Mouse (Mus musculus) kidney, adult 9 months (tissue): Measurements from ENCODE around the gene Tbc1d20.
"Not testable (repeated sequence)": the region's sequence is repeated elsewhere in the genome, so short reads cannot be mapped to it uniquely, and the experiment has no call there.

Source experiments
- DNase-seq: peaks from one replicate; pipeline ENCODE4 v3.0.0; 2022

Tbc1d20 gene

DNA sequence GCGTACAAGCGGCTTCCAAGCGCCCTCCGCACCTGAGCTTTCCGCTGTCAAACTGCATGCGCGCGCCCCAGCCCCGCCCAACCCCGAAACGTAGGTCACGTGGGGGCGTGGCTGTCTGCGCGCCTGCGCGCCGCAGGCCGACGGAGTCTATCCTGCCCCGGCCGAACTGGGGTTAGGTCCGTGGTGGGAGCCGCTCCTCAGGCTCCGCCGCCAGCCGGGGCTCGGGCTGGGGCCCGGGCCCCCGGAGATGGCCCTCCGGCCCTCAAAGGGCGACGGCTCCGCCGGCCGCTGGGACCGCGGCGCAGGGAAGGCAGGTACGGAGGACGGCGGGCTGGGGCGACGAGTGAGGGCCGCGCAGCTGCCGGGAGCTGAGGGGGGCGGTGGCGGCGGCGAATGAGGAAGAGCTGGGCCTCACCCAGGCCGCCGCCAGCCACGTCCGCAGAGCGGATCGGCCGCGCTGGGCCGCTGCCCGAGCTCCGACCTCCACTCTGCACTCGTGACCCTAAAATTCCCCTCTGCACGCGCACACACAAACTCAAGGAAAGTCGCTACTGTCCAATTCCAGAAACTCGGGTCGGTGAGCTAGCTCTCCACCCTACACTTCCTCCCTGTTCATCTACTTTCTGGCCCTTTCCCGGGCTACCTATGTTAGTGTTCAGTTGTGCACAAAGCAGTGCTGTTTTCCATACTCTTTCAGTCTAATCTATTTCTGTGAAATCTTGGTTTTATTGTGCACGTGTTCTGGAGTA, at the start of gene Tbc1d20:
TSS of gene Tbc1d20 (plus strand) at position 102 of the 749 bp plus-strand sequence.
- DNase-seq, result peak; percentile 93

DNA sequence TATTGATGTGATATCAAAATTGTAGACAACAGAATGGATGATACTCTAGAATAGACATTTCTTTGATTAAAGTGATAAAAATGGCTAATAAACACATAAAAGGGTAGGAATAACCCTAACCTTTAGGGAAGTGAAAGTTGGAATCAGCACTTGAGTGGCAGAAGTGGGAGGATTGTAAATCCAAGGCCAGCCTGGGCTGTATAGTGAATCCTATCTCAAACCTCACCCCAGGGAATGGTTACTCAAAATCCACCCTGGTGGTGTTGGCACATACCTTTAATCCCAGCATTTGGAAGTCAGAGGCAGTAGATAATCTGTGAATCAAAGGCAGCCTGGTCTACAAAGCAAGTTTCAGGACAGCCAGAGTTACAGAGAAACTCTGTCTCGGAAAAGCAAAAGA, 46.4 kb upstream of the Tbc1d20 start:
- no peak for DNase-seq

DNA sequence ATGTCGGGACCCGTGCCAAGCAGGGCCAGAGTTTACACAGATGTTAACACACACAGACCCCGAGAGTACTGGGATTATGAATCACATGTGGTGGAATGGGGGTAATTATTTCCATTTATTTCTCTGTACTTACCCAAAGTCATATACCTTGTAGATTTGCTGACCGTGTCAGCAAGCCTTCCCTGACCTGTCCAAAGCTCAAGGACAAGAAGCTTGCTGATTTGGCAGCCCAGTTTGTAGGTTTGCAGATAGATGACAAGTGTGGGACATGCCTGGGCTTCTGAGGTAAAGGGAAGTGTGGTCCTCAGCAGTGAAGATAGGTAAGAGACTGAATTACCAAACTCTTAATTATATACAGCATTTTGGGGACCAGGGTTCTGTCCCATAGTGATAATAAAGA, 43.1 kb upstream of the Tbc1d20 start:
- no peak for DNase-seq

DNA sequence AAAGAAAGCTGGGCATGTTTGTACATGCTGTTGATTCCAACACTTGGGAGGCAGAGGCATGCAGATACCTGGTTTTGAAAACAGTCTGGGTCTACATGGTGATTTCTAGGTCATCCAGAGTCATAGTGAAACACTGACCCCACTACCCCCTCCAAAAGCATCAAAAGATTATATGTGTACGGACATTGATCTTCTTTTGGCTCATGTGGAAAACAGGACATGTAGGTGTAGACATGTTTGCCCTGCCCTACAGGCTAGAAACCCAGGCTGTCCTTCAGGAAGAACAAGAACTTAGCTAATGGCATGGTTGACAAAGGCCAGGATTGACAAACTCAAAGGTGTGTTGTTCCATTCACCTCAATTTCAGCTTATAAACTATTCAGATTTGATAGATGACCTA, 33.9 kb upstream of the Tbc1d20 start:
- no peak for DNase-seq

DNA sequence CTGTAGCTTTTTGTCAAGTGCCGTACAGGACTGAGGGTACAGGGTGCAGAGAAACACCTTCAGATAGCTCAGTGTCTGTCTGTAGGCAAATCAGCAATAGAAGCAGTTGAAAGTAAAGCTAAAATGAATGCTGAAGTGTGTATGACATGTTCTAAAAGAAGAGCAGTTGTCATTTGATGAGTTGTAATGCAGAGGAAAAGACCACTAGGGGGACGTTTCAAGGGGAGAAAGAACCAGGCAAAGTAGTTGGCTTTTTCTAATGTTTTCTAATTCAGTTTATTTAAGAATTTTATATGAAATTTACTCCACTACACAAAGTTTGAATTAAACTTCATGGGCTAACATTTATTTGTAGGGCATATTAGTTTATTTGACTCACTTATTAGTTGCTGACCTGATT, 20.0 kb upstream of the Tbc1d20 start:
- DNase-seq, result no peak

DNA sequence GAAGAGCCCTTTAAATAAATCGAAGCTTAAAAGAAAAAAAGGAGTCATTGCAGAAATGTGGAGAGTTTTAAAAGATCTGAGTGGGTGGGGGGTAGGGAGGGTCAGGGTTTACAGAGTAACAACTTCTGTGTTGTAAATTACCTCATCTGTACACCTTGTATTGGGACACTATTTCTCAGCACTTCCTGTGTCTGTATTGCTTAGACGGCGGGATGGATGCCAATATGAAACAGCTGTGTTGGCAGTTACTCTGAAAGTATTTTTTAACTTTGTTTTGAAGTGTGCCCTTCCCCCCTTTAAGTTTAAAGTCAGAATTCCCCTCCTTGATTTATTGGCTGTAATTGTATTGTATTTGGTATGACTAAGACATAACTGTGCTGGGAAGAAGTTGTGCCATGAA, 12.2 kb upstream of the Tbc1d20 start:
- DNase-seq, result peak; percentile 15

DNA sequence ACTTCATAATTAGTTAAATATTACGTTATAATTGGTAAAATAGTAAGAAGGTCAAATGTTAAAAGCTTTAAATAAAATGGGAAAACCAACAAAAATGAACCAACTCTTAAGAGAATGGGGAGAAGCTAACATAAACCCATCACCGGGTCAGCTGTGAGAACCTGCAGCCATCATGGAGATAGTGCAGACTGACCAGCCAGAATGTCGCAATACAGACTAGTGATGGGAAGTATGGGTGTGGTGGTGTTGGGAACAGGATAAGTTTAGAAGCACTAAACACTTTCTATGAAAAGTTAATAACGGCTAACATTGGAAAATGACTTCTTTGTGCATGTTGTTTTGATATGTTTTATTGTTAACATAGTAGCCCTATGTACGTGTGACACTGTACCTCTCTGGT, 6.1 kb upstream of the Tbc1d20 start:
- no peak for DNase-seq

DNA sequence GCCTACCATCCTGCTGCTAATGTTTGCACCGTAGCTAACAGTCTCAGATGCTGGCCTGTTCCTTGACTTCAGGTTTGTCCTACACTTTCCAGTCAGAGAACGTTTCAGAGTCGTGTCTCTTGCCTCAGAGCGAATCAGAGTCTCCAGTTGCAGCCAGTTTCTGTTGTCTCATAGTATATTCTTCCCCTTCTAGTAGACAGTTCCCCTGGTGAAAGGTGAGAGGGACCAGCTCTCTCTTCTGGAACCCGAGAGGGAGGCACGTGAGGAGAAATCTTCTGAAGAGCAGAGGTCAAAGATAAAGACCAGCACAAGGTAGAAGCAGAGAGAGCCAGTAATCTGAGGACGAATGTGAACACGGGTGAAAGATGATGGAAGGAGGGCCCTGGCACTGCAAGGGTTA, 5.6 kb upstream of the Tbc1d20 start:
- DNase-seq, result no peak

DNA sequence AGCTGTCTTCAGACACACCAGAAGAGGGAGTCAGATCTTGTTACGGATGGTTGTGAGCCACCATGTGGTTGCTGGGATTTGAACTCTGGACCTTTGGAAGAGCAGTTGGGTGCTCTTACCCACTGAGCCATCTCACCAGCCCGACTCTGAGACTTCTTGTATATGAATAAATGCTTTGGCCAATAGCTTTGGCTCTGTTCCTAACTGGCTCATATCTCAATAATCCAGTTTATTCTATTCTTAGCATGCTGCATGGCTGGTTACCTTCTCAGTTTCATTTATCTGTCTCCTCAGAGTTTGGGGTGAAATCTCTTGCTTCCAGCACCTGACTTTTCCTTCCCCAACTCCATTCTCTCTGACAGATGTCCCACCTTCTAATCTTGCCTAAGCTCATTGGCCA, 4.0 kb upstream of the Tbc1d20 start:
- DNase-seq, result not testable (repeated sequence)

DNA sequence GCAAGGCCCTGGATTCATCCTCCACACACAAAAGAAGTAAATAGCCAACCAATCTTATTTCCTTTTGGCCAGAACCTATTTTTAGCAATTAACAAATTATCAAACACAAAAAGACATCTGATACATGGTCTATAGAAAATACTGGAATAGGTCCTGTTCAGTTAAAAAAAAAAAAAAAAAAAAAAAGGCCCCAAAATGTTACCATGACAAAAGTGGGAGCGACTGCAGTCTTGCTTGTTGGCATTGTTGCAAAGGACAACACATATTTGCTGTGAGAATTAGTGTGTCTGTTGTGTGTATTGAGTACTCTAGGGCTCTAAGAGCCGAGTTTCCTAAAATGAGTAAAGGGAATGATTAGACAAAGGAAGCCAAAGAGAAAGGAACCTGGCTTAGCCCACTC, 1.2 kb upstream of the Tbc1d20 start:
- DNase-seq, result no peak

DNA sequence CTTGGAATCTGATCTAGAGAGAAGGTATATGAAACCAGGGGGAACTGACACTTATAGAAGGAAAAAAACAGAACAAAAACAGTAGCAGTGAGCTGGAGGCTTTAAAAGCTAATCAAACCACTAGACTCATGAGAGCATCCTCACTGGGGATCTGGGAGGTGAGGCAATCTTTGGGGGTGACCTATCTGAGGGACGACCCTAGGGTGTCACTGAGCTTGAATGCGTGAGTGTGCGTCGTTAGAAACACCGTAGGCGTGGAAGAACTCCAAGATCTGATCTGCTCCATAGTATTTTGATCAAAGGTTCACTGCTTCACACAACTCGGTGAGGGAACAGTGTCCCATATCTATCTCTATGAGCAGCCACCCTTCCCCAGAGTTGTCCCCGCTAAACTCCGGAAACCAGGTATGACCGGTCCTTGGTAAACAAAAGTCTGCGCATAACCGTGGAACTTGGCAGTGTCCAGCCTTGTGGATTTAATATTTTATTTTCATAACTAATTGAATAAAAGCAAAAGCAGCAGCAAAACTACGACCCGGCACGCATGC, 375 bp upstream of the Tbc1d20 start:
- DNase-seq, result no peak

DNA sequence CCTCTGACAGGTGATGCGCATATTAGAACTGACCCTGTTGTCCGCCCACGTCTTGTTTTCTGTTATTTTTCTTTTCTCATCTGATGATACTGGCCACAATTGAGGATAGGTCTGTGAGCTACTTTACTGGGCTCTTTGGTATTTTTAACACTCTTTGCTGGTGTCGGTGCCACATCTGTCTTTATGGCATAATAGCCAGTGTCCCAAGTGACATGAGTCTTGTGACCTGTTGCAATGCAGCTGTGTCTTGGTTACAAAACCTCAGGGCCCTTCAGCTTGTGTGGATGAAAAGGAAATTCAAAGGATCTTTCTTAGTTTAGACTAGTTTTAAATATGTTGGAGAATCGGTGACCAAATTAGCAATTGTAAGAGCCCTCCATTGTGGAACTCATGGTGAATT, 913 bp downstream of the Tbc1d20 start:
- DNase-seq, result no peak

DNA sequence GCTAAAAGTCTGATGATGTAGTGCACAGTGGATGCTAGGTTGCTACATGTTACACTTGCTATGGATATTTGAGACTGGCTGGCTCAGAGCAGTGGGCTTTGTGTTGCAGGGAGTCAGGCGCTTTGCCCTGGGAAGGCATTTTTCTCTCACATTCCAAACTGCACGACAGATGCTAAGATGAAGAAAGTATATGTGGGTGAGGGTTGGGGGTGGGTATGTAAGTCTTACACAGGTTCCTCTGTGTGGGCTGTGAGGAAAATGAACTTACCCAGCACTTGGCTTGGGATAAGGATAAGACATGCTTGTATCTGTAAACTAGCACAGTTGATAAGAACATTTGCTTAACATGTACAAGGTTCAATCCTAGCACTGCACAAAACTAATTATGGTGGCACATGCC, 9.2 kb downstream of the Tbc1d20 start:
- no peak for DNase-seq

DNA sequence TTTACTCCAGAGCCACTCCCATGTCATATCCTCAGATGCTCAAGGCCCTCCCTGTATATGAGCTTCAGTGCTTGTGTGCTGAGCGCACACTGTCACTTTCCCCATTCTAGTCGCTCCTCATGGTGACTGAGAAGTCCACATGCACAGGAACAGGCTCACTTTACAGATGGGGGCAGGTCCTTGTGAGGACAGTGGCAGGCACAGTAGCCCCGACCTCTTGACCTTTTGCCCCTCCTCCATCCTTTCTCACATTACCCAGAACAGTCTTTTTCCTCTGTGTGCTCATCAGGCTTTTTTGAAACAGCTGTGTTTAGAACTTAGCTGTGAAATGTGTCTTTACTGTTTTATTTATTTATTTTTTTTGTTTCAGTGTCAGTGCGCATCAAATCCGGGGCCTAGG, 10.2 kb downstream of the Tbc1d20 start:
- no peak for DNase-seq

DNA sequence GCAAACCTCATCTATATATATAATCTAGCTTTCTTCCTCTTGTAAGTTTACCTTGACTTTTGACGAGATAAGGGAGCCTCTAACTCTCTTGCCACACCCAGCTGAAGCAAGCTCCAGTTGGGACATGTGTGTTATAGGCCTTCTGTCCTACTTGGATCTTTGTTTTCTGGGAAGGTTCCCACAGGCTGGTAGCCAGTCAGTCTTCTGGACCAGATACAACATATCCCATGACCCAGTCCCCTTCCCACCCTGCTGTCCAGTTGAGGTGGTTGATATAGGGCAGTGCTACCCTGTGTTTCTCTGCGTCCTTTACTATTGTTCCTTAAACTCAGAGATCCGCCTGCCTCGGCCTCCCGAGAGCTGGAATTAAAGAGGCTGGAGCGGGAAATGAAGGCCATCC, 11.9 kb downstream of the Tbc1d20 start:
- DNase-seq, result no peak

DNA sequence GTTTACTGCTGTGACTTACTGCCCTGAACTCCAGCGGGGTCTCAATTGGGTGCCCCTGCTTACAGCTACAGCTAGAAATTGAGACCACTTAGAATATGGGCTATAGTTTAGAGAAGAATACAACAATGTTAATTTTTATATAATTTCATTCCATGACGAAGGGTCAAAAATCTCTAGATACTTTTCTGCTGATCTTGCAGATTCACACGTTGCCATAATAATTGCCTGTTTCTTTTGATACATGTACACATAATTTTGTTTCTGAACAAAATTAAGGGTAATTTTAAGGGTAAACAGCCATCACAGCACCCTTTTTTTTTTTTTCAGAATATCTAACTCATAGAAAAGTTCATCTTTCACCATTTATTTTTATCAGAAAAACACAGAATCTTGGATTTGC, 13.6 kb downstream of the Tbc1d20 start:
- no peak for DNase-seq

DNA sequence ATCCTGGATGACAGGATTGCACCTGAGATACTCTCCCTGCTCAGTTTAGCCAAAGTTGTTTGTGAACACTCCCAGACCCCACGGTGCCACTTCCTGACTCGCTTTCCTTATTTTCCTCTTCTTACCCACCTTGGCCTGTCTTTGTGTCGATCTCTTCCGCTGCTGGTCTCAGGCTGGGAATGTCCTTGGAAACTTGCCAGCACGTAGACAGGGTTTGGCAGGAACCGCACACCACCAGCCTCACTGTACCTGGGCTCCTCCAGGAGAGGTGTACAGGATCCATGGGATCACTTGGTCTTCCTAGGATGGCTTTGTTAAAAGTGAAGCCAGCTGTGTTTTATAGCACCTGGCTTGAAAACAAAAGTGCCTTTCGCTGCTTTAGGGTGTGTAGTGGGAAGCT, 19.4 kb downstream of the Tbc1d20 start:
- DNase-seq, result no peak

DNA sequence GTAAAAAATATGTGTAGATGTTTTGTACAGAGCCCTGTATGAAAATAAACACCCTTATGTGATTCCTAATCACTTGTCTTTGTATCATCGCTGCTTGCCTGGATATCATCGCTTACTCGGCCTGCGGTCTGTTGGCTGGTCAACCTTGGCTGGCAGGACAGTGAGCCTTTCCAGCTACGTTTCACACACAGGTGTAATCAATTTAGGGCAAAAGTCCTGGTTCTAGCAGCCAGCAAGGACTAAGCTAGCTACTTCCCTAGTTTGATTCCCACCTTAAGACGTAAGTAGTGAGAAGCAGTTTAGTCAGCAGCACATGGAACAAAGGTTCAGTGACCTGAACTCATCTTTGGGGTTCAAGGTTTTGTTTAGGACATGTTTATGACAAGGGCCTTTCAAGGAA, 20.3 kb downstream of the Tbc1d20 start:
- DNase-seq, result no peak

DNA sequence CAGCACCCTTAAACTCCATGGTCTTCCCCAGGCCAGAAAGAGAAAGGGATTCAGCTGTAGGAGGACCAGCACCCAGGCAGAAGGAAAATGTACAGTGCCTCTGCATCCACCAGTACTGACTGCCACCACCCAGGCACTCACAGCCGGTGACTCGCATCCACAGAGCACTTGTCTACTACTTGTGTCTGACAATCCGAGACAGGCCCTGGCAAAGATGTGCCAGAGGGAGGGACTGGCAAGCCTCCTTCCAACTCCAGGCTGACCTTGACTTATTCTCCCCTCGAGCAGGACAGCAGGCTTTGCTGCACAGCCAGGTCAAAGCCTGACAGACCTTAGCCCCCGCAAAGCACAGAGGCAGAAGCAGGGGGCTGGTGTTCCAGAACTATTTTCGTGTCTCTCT, 23.4 kb downstream of the Tbc1d20 start:
- no peak for DNase-seq

DNA sequence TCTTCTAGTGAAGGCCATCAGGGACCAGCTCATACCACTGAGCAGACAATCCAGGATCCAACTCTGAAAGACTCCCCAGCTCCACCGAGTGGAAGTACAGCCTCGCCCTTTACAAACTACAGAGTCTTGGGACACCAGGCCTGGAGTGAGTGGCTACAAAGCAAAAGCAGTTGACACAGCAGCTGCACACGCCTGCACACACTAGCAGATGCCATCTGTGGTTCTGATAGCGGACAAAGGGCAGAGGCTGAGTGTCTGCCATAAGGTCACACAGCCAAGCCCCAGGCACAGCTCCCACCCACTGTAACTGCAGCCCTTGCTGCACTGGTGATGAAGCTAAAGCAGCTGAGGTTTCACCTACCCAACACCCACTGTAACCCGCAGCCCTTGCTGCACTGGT, 27.9 kb downstream of the Tbc1d20 start:
- DNase-seq, result no peak

DNA sequence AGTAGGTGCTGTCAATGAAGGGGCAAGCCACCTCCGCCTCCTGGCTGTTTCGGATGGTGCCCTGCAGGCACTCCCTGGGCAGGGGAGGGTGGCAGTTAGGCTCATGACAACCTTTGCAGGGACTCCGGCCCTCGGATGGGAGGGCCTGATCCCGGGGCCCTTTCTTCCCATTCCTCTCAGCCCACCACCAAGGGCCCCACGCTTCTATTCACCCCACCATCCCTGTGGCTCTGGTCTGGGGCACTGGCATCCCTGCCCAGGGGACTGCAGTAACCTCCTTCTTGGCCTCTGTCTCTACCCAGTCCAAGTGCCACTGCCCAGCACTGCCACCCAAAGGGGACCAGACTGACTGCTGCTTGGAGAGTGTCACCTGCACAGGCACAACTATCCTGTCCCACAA, 28.6 kb downstream of the Tbc1d20 start:
- DNase-seq, result no peak

DNA sequence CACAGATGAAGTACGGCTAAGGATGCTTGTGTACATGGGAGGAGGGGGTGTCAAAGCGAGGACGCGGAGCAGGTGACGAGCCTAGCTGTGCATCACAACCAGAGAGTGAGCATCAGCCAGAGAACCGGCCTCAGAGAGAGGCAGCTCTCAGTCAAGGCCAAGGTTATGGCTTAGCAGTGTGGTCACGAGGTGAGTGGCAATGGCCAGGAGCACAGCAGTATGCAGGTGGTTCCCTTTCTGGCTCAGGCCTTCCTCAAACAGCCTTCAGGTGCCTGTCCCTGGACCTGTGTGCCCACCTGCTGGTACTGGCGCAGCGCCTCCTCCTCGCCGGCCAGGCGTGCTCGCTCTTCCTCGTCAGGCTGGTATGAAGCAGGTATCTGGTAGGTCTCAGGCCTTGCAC, 30.3 kb downstream of the Tbc1d20 start:
- no peak for DNase-seq

DNA sequence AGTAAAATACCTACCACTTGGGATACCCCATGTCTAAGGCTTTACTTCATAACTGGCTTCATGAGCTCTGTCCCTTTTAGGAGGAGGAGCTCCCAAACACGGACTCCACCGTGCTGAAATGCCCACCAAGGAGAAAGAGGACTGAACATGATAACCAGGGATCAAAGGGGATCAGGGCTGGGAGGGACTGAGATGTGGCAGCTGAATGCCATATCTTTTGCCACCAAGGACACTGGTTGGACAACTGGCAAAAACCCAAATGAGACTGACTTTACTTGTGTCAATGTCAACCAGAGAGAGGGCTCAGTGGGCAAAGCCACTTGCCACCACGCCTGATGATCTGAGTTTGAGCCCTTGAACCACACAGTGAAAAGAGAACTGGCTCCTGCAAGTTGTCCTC, 31.2 kb downstream of the Tbc1d20 start:
- DNase-seq, result no peak

DNA sequence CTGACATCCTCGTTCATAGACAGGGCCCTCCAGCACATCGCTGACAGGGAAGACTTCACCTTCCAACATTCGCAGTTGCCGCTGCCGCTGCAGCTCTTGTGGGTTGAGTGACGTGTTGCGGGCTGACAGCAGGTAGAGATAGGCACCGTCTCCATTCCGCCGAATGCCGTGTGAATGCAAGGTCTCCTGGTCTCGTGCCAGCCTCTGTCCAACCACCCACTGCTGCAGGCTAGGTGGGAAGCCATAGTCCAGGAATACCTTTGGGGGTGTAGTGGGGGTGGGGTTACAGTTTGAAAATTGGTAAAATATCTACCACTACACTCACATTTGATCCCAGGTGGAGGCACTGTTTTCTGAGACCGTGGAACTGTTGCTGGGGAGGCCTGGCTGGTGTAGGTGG, 32.5 kb downstream of the Tbc1d20 start:
- no peak for DNase-seq

DNA sequence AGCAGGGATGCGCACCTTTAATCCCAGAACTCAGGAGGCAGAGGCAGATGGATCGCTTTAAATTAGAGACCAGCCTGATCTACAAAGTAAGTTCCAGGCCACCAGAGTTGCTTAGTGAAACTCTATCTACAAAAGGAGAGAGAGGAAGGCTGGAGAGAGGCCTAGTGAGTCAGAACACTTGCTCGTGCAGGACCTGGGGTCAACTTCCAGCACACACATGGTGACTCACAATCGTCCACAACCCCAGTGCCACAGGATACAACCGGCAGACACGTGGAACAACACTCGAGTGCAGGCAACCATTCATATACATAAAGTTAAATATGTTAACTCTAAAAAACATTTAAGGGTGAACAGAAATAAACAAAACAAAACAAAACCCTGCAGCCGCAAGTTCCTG, 33.0 kb downstream of the Tbc1d20 start:
- no peak for DNase-seq
